Comparison of ENCODE assay signal across 12 mouse cellular contexts in genomic region chr2:65920651-65921412, GRCm38 (mm10).
DNase-seq lines count a peak whose midpoint lies in the region; ATAC-seq and TF ChIP-seq lines count a peak whose summit lies in the region.
"Had no signal": no experiment of that assay in that cellular context is flagged by ENCODE, and none has a peak within 500 bp of the region (broad histone marks: within the 10 kb centered on the region; RNA-seq: fewer than 3 reads in every experiment).

No protein-coding gene starts in this region.

- DNase-seq in midbrain, embryonic 11.5 days (ENCODE audit: low spot score, missing footprints): no peak
- no peak for DNase-seq in forebrain, postnatal 0 days
- DNase-seq in spleen, postnatal 14 days (ENCODE audit: low spot score in 2 of 2): no peak
- DNase-seq: gastrocnemius, postnatal 14 days; heart, postnatal 36 days; lung, postnatal 4 days; spleen, adult 18-20 months; thymus, postnatal 25 days had no signal

- H3K4me2 ChIP-seq in midbrain, embryonic 12.5 days (replicated peaks): no peak overlapping the region; the same call in 1 of the 2 replicates
- H3K4me2 ChIP-seq in midbrain, embryonic 11.5 days: no peak overlapping the region
- peak overlapping the region; percentile 28; the same call in 1 of the 2 replicates for H3K4me2 ChIP-seq in forebrain, postnatal 0 days (ENCODE audit: low read depth)
- H3K4me2 ChIP-seq in intestine, embryonic 15.5 days (replicated peaks): peak overlapping the region; percentile 28
- H3K4me2 ChIP-seq in neural tube, embryonic 13.5 days: peak overlapping the region; percentile 43

- H3K27me3 ChIP-seq in midbrain, embryonic 12.5 days: no peaks in the 10 kb centered on the region
- H3K27me3 ChIP-seq in midbrain, embryonic 11.5 days (ENCODE audit: control insufficient read depth, insufficient read depth, low read length): no peaks in the 10 kb centered on the region
- H3K27me3 ChIP-seq in forebrain, postnatal 0 days (ENCODE audit: insufficient read depth, low read length): no peaks in the 10 kb centered on the region
- H3K27me3 ChIP-seq in intestine, embryonic 15.5 days (replicated peaks): no peaks in the 10 kb centered on the region
- H3K27me3 ChIP-seq in neural tube, embryonic 13.5 days: no peaks in the 10 kb centered on the region

- no peak overlapping the region for H3K4me3 ChIP-seq in midbrain, embryonic 12.5 days
- H3K4me3 ChIP-seq in midbrain, embryonic 11.5 days (ENCODE audit: low read depth, low read length): no peak overlapping the region
- H3K4me3 ChIP-seq in forebrain, postnatal 0 days (ENCODE audit: low read depth, low read length): no peak overlapping the region
- no peak overlapping the region for H3K4me3 ChIP-seq in intestine, embryonic 15.5 days (replicated peaks)
- H3K4me3 ChIP-seq in neural tube, embryonic 13.5 days: no peak overlapping the region

- no peaks in the 10 kb centered on the region for H3K9me3 ChIP-seq in midbrain, embryonic 12.5 days
- H3K9me3 ChIP-seq in midbrain, embryonic 11.5 days (ENCODE audit: control insufficient read depth, low read length): no peaks in the 10 kb centered on the region
- no peaks in the 10 kb centered on the region for H3K9me3 ChIP-seq in forebrain, postnatal 0 days (ENCODE audit: low read length)
- no peaks in the 10 kb centered on the region for H3K9me3 ChIP-seq in intestine, embryonic 15.5 days
- no peaks in the 10 kb centered on the region for H3K9me3 ChIP-seq in neural tube, embryonic 13.5 days

- WGBS in midbrain, embryonic 12.5 days: 51% methylated on average over 9 of the region's 9 CpGs
- 53% methylated on average over 9 of the region's 9 CpGs for WGBS in midbrain, embryonic 11.5 days
- WGBS in forebrain, postnatal 0 days: 12% methylated on average over 9 of the region's 9 CpGs
- 25% methylated on average over 9 of the region's 9 CpGs for WGBS in intestine, embryonic 15.5 days
- WGBS in neural tube, embryonic 13.5 days: 8% methylated on average over 9 of the region's 9 CpGs

- no peak overlapping the region for H3K9ac ChIP-seq in midbrain, embryonic 12.5 days (replicated peaks)
- H3K9ac ChIP-seq in midbrain, embryonic 11.5 days (ENCODE audit: low read length): no peak overlapping the region
- no peak overlapping the region for H3K9ac ChIP-seq in forebrain, postnatal 0 days
- H3K9ac ChIP-seq in intestine, embryonic 15.5 days: no peak overlapping the region
- H3K9ac ChIP-seq in neural tube, embryonic 13.5 days: 0 out of 2 replicates have a peak overlapping the region, but pooled peaks have one; percentile 22

- no peaks in the 10 kb centered on the region for H3K36me3 ChIP-seq in midbrain, embryonic 12.5 days
- H3K36me3 ChIP-seq in midbrain, embryonic 11.5 days (ENCODE audit: control insufficient read depth, insufficient read depth, low read length): no peaks in the 10 kb centered on the region
- no peaks in the 10 kb centered on the region for H3K36me3 ChIP-seq in forebrain, postnatal 0 days (ENCODE audit: insufficient read depth)
- no peaks in the 10 kb centered on the region for H3K36me3 ChIP-seq in intestine, embryonic 15.5 days
- no peaks in the 10 kb centered on the region for H3K36me3 ChIP-seq in neural tube, embryonic 13.5 days

- no peak for TF ChIP-seq CTCF in forebrain, postnatal 0 days (IDR thresholded peaks at IDR 0.05; ENCODE audit: low read depth)

- no peak overlapping the region for H3K27ac ChIP-seq in midbrain, embryonic 12.5 days (replicated peaks)
- no peak overlapping the region for H3K27ac ChIP-seq in midbrain, embryonic 11.5 days (ENCODE audit: low read depth, low read length)
- no peak overlapping the region for H3K27ac ChIP-seq in forebrain, postnatal 0 days (ENCODE audit: low read depth, low read length)
- H3K27ac ChIP-seq in intestine, embryonic 15.5 days: no peak overlapping the region
- H3K27ac ChIP-seq in neural tube, embryonic 13.5 days (replicated peaks): peak overlapping the region; percentile 70

- ATAC-seq in midbrain, embryonic 12.5 days (ENCODE audit: low FRiP score, low read depth): 0 out of 2 replicates have a peak, but pooled peaks have one; percentile 10
- no peak for ATAC-seq in midbrain, embryonic 11.5 days (ENCODE audit: low FRiP score)
- ATAC-seq in forebrain, postnatal 0 days: peak; percentile 74; the same call in 1 of the 2 replicates
- ATAC-seq in intestine, embryonic 15.5 days: peak; percentile 78
- peak; percentile 65; the same call in 1 of the 2 replicates for ATAC-seq in neural tube, embryonic 13.5 days (ENCODE audit: low read depth)
- no peak for ATAC-seq in CD4-positive, CD25-positive, alpha-beta regulatory T cell, adult 4 months

- peaks cover 16% of the 10 kb centered on the region for H3K4me1 ChIP-seq in midbrain, embryonic 12.5 days
- peaks cover 10% of the 10 kb centered on the region for H3K4me1 ChIP-seq in midbrain, embryonic 11.5 days (ENCODE audit: control insufficient read depth, insufficient read depth, low read length)
- H3K4me1 ChIP-seq in forebrain, postnatal 0 days (ENCODE audit: insufficient read depth): peaks cover 14% of the 10 kb centered on the region; the same call in 1 of the 2 replicates
- no peaks in the 10 kb centered on the region for H3K4me1 ChIP-seq in intestine, embryonic 15.5 days (replicated peaks)
- H3K4me1 ChIP-seq in neural tube, embryonic 13.5 days (replicated peaks): peaks cover 40% of the 10 kb centered on the region

Comparison
In these comparisons a context has a peak if more than half of its experiments do, and no peak if none do; other contexts are left out.
1. ATAC-seq: peak in midbrain, embryonic 12.5 days (single experiment), forebrain, postnatal 0 days (single experiment), intestine, embryonic 15.5 days (single experiment) and neural tube, embryonic 13.5 days (single experiment); none in midbrain, embryonic 11.5 days (single experiment) and CD4-positive, CD25-positive, alpha-beta regulatory T cell, adult 4 months (single experiment).
2. H3K4me2 ChIP-seq: peak in forebrain, postnatal 0 days (single experiment), intestine, embryonic 15.5 days (single experiment) and neural tube, embryonic 13.5 days (single experiment); none in midbrain, embryonic 12.5 days (single experiment) and midbrain, embryonic 11.5 days (single experiment).